Mouse (Mus musculus): ENCODE measurements around the gene Mroh2a.

Mroh2a gene

DNA sequence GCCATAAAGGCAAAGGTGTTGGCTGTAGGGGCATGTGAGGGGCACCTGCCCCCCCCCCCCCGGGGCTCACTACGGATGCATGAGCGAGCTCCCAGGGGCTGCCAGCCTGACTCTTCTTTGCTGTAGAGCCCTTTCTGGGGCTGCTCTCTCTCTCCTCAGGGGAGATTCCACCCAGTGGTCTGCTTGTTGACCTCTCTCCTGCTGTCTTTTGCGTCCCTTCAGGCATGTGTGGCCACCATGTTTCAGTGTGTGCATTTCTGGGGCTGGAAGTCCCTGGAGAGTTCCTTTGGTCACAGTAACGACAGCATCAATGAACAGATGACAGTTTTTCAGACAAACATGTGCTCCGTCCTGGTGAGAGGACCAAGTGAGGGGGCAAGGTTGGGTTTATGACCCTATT, 31.6 kb downstream of the Mroh2a start:
- in situ Hi-C loops (cut with MboI; ENCODE audit: low sequenced_read_pairs): no loop called here

GRCm38 (mm10) chr1:88258881-88259642, 32.3 kb downstream of the Mroh2a start:
- in situ Hi-C loops (cut with MboI; ENCODE audit: low sequenced_read_pairs): no loop called here

- in situ Hi-C loops (cut with MboI; ENCODE audit: low sequenced_read_pairs): no loop called here
These were observed 32.8 kb downstream of the Mroh2a start for GRCm38 (mm10) chr1:88259643-88260024.

GRCm38 (mm10) chr1:88260114-88260513, 33.3 kb downstream of the Mroh2a start:
- in situ Hi-C loops (cut with MboI; ENCODE audit: low sequenced_read_pairs): no loop called here

- in situ Hi-C loops (cut with MboI; ENCODE audit: low sequenced_read_pairs): no loop called here
These were observed 34.0 kb downstream of the Mroh2a start for GRCm38 (mm10) chr1:88260604-88261377.

DNA sequence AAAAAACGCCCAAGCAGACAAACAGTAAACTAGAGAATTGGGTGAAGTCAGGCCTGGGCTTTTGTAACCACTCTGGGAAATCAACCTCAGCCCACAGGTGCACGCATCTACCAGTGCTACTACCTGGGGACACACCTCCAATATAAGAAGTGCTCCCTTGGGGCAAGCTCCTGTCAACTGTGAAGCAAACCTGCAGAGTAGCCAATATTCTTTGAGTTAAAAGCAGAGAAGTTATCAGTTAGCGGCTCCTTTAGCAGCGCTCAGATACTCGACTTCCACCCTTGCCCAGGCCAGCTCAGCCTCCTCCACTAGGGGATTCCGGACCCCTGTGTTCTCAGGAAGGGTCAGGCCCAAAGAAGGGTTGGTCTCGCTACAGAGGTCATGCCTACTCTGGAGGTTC, 34.9 kb downstream of the Mroh2a start:
- in situ Hi-C loops (cut with MboI; ENCODE audit: low sequenced_read_pairs): no loop called here

DNA sequence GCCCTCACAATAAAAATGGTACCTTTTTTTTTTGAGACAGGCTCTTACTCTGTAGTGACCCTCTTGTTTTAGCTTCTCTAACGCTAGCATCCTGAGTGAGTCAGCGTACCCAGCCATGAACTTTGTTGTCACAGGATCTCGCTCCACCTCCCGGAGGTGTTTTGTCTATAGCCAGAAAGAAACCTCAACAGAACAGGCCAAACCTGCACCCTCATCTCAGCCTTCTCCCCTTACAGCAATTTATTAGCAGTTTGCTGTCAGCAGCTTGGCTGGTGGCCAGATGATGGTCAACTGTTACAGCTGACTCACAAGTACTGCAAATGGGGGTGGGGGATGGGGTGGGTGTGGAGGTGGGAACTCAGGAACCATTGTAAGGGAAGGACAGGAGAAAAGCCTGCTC, 35.5 kb downstream of the Mroh2a start:
- in situ Hi-C loops (cut with MboI; ENCODE audit: low sequenced_read_pairs): no loop called here

DNA sequence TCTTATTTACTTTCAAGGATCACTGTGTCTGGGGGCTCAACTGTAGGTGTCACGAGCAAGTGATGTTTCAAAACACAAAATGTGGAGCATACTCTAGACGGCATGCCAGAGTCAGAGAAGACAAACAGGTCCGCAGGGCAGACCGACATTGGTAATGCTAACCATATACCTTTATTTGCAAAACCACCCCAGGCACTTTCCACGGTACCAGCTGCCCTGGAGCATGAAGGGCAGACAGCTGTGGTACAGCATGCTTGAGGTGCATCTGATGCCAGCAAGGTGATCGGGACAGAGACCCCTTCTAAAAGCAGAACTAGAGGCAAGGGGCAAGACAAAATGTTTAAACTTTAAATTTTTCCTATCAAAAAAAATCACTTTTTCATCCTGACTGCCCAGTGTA, 36.2 kb downstream of the Mroh2a start:
- in situ Hi-C loops (cut with MboI; ENCODE audit: low sequenced_read_pairs): no loop called here

GRCm38 (mm10) chr1:88263778-88264177, 37.0 kb downstream of the Mroh2a start:
- in situ Hi-C loops (cut with MboI; ENCODE audit: low sequenced_read_pairs): no loop called here

DNA sequence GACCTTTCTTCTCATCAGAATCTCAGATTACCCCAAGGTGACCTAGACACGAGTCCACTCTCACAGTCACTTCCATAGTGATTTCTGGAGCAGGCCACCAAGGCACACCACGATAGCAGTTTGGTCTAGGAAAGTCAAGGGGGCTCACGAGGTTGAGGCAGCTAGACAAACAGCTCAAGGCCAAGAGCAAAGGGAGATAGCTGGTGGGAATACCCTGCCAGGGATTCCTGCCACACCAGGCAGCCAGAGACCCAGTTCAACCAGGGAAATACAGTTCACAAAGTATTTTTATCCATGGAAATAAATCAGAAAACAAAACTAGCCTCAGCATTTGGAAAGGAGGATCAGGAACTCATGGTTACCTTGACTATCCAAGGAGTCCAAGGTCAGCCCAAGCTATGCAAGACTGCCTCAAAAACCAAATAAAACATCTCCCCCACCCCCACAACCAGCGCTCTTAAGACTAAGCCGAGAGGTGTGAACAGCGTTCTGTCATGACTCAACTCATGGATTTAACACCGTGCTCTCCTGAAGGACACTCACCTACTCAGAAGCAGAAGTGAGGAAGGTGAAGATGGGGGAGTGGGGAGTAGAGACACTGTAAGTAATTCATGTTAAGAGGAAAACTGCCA, 37.6 kb downstream of the Mroh2a start:
- in situ Hi-C loops (cut with MboI; ENCODE audit: low sequenced_read_pairs): no loop called here

- in situ Hi-C loops (cut with MboI; ENCODE audit: low sequenced_read_pairs): no loop called here
These were observed 38.1 kb downstream of the Mroh2a start for GRCm38 (mm10) chr1:88264869-88265240.

DNA sequence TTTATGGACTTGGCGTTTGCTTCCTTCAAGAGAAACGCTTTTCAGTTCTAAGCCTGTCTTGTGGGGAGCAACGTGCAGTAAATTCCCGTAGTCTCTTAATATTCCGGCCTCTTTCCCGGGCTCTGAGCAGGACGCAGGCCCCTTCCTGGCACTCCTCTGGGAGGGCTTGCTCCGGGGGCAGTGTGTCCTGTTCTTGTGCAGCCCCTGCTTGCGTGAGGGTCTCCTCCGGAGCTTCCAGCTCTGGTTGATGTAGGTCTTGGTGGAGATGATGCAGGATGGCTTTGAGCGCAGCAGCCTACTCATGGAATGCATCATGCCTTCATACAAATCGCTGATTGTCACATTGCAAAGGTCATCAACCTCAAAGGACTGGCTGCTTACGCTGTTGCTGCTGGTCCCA, 39.3 kb downstream of the Mroh2a start:
- in situ Hi-C loops (cut with MboI; ENCODE audit: low sequenced_read_pairs): no loop called here

DNA sequence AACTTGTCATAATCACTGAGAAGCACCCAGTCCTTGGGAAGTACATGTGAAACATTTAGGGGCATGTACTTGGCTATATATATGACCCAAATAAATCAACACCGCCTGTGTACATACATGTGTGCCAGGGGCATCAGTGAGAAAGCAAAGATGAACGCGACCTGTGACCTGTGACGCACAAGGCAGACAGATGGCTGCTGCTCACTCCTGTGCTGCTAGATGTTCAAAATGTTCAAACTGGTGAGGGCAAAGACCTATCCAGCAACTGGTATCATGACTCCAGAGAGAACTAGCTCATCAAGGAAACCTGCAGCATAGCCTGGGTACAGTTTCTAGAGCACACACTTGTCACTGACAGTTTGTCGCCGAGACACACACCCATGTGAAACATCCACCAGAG, 40.7 kb downstream of the Mroh2a start:
- in situ Hi-C loops (cut with MboI; ENCODE audit: low sequenced_read_pairs): no loop called here

GRCm38 (mm10) chr1:88268070-88268469, 41.3 kb downstream of the Mroh2a start:
- in situ Hi-C loops (cut with MboI; ENCODE audit: low sequenced_read_pairs): no loop called here

DNA sequence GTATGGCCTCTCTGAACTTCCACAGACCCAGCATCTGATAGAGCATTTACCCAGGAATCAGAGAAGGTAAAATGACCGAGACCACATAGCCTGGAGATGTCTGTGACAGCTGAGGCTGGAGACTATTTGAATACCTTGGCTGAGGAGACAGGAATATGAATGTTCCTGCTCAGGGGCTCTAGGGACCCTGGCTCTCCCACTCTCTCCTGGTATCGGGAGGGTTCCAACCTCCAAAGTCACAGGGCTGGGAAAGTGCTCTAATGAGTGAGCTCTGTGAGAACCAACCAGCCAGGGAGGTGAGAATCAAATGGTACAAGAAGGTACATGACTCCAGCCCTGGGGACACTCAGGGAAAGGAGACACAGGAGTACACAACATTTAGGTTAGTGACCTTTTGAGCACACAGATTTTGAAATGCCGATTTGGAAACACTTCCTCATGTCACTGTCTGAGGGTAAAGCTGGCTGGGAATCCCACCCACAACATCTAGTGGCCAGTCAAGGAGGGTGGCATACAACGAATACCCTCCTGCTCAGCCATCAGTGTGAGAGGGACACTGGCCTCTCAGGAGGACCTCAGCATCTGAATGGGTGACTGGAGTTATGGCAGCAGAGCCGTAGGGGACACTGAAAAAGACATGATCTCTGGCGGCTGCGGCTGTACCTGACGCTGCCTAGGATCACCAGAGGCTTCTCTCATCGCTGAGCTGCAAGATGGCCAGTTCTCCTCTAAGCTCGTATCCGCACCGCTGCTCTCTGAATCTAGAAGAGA, 42.9 kb downstream of the Mroh2a start:
- in situ Hi-C loops (cut with MboI; ENCODE audit: low sequenced_read_pairs): no loop called here

GRCm38 (mm10) chr1:88272851-88273250, 46.1 kb downstream of the Mroh2a start:
- in situ Hi-C loops (cut with MboI; ENCODE audit: low sequenced_read_pairs): no loop called here

DNA sequence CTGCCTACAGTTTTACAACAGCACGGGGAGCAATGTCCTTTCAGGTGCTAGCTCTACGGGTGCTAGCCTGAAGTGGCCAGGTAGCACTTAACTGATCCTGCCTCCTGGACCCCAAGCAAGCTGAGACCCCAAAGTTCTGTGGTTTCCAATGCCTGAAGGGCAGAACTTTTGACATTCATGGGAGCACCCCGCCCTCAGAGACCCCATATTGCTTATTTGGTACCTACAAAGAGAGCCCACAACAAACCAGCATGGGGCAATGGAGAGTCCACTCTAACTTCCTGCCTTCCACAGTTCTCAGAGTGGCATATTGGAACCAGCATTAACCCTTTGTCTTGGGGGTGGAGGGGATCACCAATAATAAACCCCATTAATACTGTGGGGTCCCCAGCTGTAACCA, 46.5 kb downstream of the Mroh2a start:
- in situ Hi-C loops (cut with MboI; ENCODE audit: low sequenced_read_pairs): no loop called here

DNA sequence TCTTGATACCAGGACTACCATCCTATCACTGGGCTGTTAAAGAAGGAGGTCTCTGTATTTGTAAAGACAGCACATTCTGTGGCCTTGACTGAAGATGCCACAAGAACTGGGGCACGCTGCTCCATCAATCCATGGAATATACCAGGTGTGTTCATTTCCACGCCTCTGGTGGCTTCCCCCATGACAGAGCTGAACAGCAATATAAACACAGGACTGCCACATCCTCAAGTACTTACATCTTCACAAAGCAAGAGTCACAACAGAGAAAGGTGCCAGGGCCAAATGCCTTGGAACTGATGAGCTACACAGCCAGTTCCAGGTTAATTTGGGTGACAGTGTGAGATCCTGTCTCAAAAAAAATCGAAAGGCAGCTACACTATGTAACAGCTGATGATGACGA, 47.0 kb downstream of the Mroh2a start:
- in situ Hi-C loops (cut with MboI; ENCODE audit: low sequenced_read_pairs): no loop called here

DNA sequence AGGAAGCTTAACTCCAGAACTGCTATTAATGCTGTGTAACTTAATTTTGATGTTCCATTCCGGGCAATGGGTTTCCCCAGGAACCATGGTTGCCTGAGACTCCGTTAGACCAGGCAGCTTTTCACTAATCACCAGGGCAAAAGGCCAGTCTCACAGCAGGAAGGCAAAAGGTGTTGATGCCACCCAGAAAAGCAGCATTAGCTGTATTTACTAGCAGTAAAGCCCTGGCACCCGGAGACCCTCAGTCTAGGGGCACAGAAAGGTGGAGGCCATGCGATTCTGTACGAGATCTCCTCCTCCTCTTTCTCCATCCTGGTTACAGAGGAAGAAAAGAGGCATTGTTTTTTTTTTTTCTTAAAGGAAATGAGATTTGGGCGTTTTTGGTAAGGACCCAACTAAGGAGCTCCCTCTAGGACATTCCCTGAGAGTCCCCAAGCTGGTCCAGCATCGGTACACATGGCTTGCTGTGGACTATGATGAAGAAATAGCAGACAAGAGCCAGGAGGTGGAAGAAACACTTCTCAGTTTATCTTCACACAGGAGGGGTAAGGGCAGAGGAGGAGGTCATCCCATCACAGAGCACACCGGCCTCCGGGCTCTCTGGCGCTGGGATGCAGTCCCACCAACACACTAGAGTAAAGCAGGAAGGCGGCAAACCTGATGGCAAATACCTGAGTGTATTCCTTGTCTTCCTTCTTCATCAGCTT, 47.7 kb downstream of the Mroh2a start:
- in situ Hi-C loops (cut with MboI; ENCODE audit: low sequenced_read_pairs): loop anchor here (25.0 kb wide), 1 partner anchor 137 kb away; the partner anchor contains the start of gene Ugt1a6a

DNA sequence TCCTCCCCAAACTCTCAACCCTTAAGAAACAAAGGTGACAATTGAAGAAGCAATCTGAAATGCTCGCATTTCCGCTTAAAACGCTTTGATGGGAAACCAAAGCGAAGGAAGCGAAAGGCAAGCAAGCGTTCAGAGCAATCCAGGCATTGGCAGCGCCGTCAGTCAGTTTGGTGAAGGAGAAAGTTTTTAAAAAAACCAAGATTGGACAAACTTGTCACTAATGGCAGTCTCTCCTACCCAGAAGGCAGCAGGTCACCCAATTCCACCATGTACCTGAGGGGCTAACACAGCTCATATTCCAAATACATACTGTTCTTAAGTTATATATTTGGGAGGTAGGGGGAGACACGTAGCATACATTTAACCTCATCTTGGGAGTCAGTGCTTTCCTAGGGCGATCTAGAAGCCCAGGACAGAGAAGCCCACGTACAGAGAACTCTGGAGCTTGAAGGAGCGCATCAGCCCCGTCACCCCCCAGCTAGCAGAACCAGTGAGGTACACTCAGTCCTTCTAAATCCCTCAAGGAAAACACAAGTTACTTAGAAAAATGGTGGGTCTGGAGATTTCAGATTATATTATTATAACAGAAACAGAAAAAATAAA, 48.4 kb downstream of the Mroh2a start:
- in situ Hi-C loops (cut with MboI; ENCODE audit: low sequenced_read_pairs): loop anchor here (25.0 kb wide), 1 partner anchor 138 kb away; the partner anchor contains the start of gene Ugt1a6a

All from CH12F3 (cell line).